Mouse (Mus musculus): ENCODE measurements at regions not wholly inside any gene's neighbourhood (a gene's known extent, or its start where the extent isn't known, plus 50 kb on each side); places are given as distances from the start of the nearest gene placed in this dataset.

- H3K27me3 ChIP-seq (ENCODE audit: control insufficient read depth, insufficient read depth, low read length), result no peaks in the 10 kb centered on the region
- H3K36me3 ChIP-seq (ENCODE audit: control insufficient read depth, insufficient read depth, low read length), result no peaks in the 10 kb centered on the region
- H3K4me3 ChIP-seq (ENCODE audit: control insufficient read depth, low read depth, low read length), result no peak overlapping the region
- TF ChIP-seq CTCF (IDR thresholded peaks at IDR 0.05; ENCODE audit: control insufficient read depth, insufficient read depth, insufficient replicate concordance, low read depth, low read length) (no peak), POLR2A (IDR thresholded peaks at IDR 0.05; ENCODE audit: control insufficient read depth, low read depth, low read length) (no peak)
- no peaks in the 10 kb centered on the region for H3K4me1 ChIP-seq (ENCODE audit: control insufficient read depth, insufficient read depth, low read length)
- no peak overlapping the region for H3K27ac ChIP-seq (ENCODE audit: control insufficient read depth, insufficient read depth, low read depth, low read length)
These were observed 316.6 kb upstream of the 4931429L15Rik start for GRCm38 (mm10) chr9:46636261-46637010.

- Histone ChIP-seq H3K27ac (ENCODE audit: control insufficient read depth, insufficient read depth, low read depth, low read length) (no peak overlapping the region), H3K27me3 (ENCODE audit: control insufficient read depth, insufficient read depth, low read length) (no peaks in the 10 kb centered on the region), H3K4me3 (ENCODE audit: control insufficient read depth, low read depth, low read length) (no peak overlapping the region), H3K36me3 (ENCODE audit: control insufficient read depth, insufficient read depth, low read length) (no peaks in the 10 kb centered on the region), H3K4me1 (ENCODE audit: control insufficient read depth, insufficient read depth, low read length) (no peaks in the 10 kb centered on the region)
- TF ChIP-seq POLR2A (IDR thresholded peaks at IDR 0.05; ENCODE audit: control insufficient read depth, low read depth, low read length) (no peak), CTCF (IDR thresholded peaks at IDR 0.05; ENCODE audit: control insufficient read depth, insufficient read depth, insufficient replicate concordance, low read depth, low read length) (peak; percentile 56; the same call in 1 of the 2 replicates)
These were observed 314.2 kb upstream of the 4931429L15Rik start for GRCm38 (mm10) chr9:46633952-46634351.

DNA sequence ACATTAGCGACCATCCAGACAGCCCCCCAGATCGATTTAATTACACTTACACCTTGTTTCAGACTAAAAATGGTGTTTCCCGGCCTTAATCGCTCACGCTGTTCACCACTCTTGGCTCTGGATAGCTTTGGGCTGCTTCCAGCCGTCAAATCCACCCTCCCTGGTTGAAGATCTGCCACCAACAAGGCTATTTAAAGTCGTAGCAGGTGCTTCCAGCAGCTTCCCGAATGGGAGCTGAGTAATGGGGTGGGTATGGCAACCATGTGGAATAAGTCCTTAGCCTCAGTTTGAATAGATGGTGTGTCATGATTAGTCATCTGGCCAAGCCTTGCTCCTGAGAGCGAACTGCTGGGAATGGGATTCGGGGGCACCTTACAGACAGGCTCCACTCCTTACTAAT, 312.8 kb upstream of the 4931429L15Rik start:
- Histone ChIP-seq H3K4me1 (ENCODE audit: control insufficient read depth, insufficient read depth, low read length) (no peaks in the 10 kb centered on the region), H3K27me3 (ENCODE audit: control insufficient read depth, insufficient read depth, low read length) (no peaks in the 10 kb centered on the region), H3K4me3 (ENCODE audit: control insufficient read depth, low read depth, low read length) (no peak overlapping the region), H3K27ac (ENCODE audit: control insufficient read depth, insufficient read depth, low read depth, low read length) (no peak overlapping the region), H3K36me3 (ENCODE audit: control insufficient read depth, insufficient read depth, low read length) (no peaks in the 10 kb centered on the region)
- TF ChIP-seq POLR2A (IDR thresholded peaks at IDR 0.05; ENCODE audit: control insufficient read depth, low read depth, low read length), result no peak
- no peak for TF ChIP-seq CTCF (IDR thresholded peaks at IDR 0.05; ENCODE audit: control insufficient read depth, insufficient read depth, insufficient replicate concordance, low read depth, low read length)

DNA sequence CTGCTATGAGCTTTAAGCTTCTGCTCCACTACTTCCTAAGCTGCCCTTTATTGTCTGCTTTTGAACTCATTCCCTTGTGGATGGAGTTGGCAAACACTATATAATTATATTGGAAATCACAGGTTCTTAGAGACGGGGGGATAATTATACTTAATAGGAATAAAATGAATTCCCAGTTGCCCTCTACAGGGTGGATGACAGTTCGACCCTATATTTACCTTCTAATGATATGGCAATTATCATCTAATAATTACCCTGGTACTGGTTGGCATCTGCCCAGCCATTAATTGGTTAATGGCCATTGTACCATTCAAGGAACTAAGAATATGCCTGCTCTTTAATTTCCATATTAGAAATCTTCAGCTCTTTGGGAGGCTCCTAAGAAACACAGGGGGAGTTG, 302.5 kb upstream of the 4931429L15Rik start:
- TF ChIP-seq POLR2A (IDR thresholded peaks at IDR 0.05; ENCODE audit: control insufficient read depth, low read depth, low read length) (no peak), CTCF (IDR thresholded peaks at IDR 0.05; ENCODE audit: control insufficient read depth, insufficient read depth, insufficient replicate concordance, low read depth, low read length) (no peak)
- no peaks in the 10 kb centered on the region for H3K36me3 ChIP-seq (ENCODE audit: control insufficient read depth, insufficient read depth, low read length)
- no peaks in the 10 kb centered on the region for H3K27me3 ChIP-seq (ENCODE audit: control insufficient read depth, insufficient read depth, low read length)
- H3K27ac ChIP-seq (ENCODE audit: control insufficient read depth, insufficient read depth, low read depth, low read length), result no peak overlapping the region
- H3K4me3 ChIP-seq (ENCODE audit: control insufficient read depth, low read depth, low read length), result no peak overlapping the region
- peaks cover 5% of the 10 kb centered on the region for H3K4me1 ChIP-seq (ENCODE audit: control insufficient read depth, insufficient read depth, low read length)

DNA sequence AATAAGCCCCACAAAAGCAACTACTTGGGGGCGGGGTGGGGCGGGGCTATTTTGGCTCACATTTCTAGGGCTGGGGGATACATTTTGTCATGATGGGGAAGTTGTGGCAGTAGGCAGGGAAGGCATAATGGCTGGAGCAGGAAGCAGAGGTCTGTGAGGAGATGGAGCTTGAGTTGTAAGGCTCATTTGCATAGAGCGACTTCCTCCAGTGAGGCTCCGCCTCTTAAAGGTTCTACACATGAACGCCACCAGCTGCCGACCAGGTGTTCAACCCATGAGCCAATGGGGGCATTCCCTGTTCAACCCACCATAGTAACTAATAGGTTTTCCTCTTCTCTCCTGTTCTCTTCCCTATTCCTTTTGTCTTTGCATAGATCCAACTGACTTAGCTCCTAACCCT, 302.1 kb upstream of the 4931429L15Rik start:
- TF ChIP-seq CTCF (IDR thresholded peaks at IDR 0.05; ENCODE audit: control insufficient read depth, insufficient read depth, insufficient replicate concordance, low read depth, low read length) (no peak), POLR2A (IDR thresholded peaks at IDR 0.05; ENCODE audit: control insufficient read depth, low read depth, low read length) (no peak; the same call in 1 of the 2 replicates)
- Histone ChIP-seq H3K4me1 (ENCODE audit: control insufficient read depth, insufficient read depth, low read length) (peaks cover 5% of the 10 kb centered on the region), H3K36me3 (ENCODE audit: control insufficient read depth, insufficient read depth, low read length) (no peaks in the 10 kb centered on the region), H3K27ac (ENCODE audit: control insufficient read depth, insufficient read depth, low read depth, low read length) (no peak overlapping the region), H3K27me3 (ENCODE audit: control insufficient read depth, insufficient read depth, low read length) (no peaks in the 10 kb centered on the region), H3K4me3 (ENCODE audit: control insufficient read depth, low read depth, low read length) (peak overlapping the region; percentile 47; the same call in 1 of the 2 replicates)

DNA sequence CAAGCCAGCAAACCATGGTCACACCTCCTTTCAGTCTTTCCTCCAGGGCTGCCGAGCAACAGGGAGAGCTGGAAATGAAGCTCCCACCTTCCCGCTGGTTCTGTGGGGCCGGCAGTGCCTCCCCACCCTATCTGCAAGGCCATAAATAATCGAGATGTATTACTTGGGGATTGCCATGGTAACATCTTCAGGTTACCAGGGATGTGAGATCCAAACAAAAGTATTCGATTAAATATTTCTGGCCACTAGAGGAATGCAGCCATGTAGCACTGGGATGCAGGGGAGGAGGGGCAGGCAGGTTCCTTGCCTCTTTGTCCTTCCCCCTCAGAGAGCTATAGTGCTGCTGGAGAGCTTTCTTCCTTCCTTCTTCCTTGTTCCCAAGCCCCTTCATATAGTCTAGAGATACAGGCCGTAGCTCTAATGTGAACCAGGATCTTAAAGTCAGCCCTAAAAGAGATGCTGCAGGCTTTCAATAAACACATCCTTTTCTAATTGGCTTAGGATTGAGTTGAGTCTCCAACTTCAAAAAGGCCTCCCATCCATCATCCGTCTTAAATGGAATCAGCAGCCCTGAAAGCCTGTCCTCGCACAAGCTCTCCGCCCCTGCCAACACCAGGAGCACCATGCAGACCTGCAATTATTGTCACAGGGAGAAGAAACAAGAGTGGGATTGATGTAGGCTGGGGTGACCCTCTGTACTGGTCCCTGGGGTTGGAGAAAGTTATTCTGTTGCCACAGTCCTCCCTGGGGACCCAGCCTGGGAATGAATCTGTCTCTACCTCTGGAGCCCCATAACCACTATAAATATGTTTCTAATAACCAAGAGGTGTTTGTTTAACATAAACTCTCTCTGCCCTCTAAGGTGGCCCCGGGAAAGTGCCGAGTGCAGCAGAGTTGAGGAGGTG, 290.6 kb upstream of the 4931429L15Rik start:
- H3K27ac ChIP-seq (ENCODE audit: control insufficient read depth, insufficient read depth, low read depth, low read length), result no peak overlapping the region
- H3K27me3 ChIP-seq (ENCODE audit: control insufficient read depth, insufficient read depth, low read length), result no peaks in the 10 kb centered on the region
- TF ChIP-seq POLR2A (IDR thresholded peaks at IDR 0.05; ENCODE audit: control insufficient read depth, low read depth, low read length) (no peak), CTCF (IDR thresholded peaks at IDR 0.05; ENCODE audit: control insufficient read depth, insufficient read depth, insufficient replicate concordance, low read depth, low read length) (no peak)
- H3K4me3 ChIP-seq (ENCODE audit: control insufficient read depth, low read depth, low read length), result no peak overlapping the region
- no peaks in the 10 kb centered on the region for H3K4me1 ChIP-seq (ENCODE audit: control insufficient read depth, insufficient read depth, low read length)
- H3K36me3 ChIP-seq (ENCODE audit: control insufficient read depth, insufficient read depth, low read length), result no peaks in the 10 kb centered on the region

- Histone ChIP-seq H3K4me3 (ENCODE audit: control insufficient read depth, low read depth, low read length) (no peak overlapping the region), H3K4me1 (ENCODE audit: control insufficient read depth, insufficient read depth, low read length) (no peaks in the 10 kb centered on the region), H3K36me3 (ENCODE audit: control insufficient read depth, insufficient read depth, low read length) (no peaks in the 10 kb centered on the region), H3K27ac (ENCODE audit: control insufficient read depth, insufficient read depth, low read depth, low read length) (no peak overlapping the region), H3K27me3 (ENCODE audit: control insufficient read depth, insufficient read depth, low read length) (no peaks in the 10 kb centered on the region)
- TF ChIP-seq POLR2A (IDR thresholded peaks at IDR 0.05; ENCODE audit: control insufficient read depth, low read depth, low read length), result no peak
- no peak for TF ChIP-seq CTCF (IDR thresholded peaks at IDR 0.05; ENCODE audit: control insufficient read depth, insufficient read depth, insufficient replicate concordance, low read depth, low read length)
These were observed 288.9 kb upstream of the 4931429L15Rik start for GRCm38 (mm10) chr9:46608695-46609094.

Measured in testis, adult 2 months (tissue).